Mouse (Mus musculus): ENCODE data around the gene Hoxa10. TPM values are rescaled to one million over a fixed set of nuclear protein-coding genes. Genes with fewer than 3 reads are reported as not detected.
A peak's percentile ranks its signal among the peaks of the same experiment; 100 is the strongest.

Hoxa10 gene
- polyA plus RNA-seq, 1 experiment, result 34.0 TPM

- peak overlapping the region; percentile 98 for H3K27ac ChIP-seq (ENCODE audit: insufficient read depth, low read depth, low read length)
- 0 out of 2 replicates have a peak, but pooled peaks cover 10% of the 10 kb centered on the region for H3K4me1 ChIP-seq (ENCODE audit: control insufficient read depth, insufficient read depth, low read length)
- 36% methylated on average over 9 of the region's 9 CpGs for WGBS
- no peak for TF ChIP-seq CTCF (conservative IDR thresholded peaks at IDR 0.05; ENCODE audit: insufficient read depth, insufficient read length, low read depth, low read length)
- TF ChIP-seq POLR2A (IDR thresholded peaks at IDR 0.05; ENCODE audit: low read depth, low read length), result no peak
- H3K36me3 ChIP-seq (ENCODE audit: control insufficient read depth, insufficient read depth, low read length), result no peaks in the 10 kb centered on the region; the same call in 1 of the 2 replicates
- peak overlapping the region; percentile 91 for H3K4me3 ChIP-seq (ENCODE audit: insufficient read depth, low read depth, low read length)
- H3K27me3 ChIP-seq (replicated peaks; ENCODE audit: control insufficient read depth, insufficient read depth, low read length), result no peaks in the 10 kb centered on the region
- DNase-seq, result peak; percentile 63
These were observed 21.3 kb downstream of the Hoxa10 start for GRCm38 (mm10) chr6:52219234-52219942.

GRCm38 (mm10) chr6:52218643-52219215, 21.9 kb downstream of the Hoxa10 start:
- DNase-seq, result peak; percentile 55
- peak overlapping the region; percentile 98 for H3K27ac ChIP-seq (ENCODE audit: insufficient read depth, low read depth, low read length)
- H3K27me3 ChIP-seq (replicated peaks; ENCODE audit: control insufficient read depth, insufficient read depth, low read length), result no peaks in the 10 kb centered on the region
- 0 out of 2 replicates have a peak, but pooled peaks cover 12% of the 10 kb centered on the region for H3K4me1 ChIP-seq (ENCODE audit: control insufficient read depth, insufficient read depth, low read length)
- TF ChIP-seq CTCF (conservative IDR thresholded peaks at IDR 0.05; ENCODE audit: insufficient read depth, insufficient read length, low read depth, low read length) (no peak), POLR2A (IDR thresholded peaks at IDR 0.05; ENCODE audit: low read depth, low read length) (no peak)
- no peaks in the 10 kb centered on the region for H3K36me3 ChIP-seq (ENCODE audit: control insufficient read depth, insufficient read depth, low read length)
- WGBS, result 40% methylated on average over 14 of the region's 14 CpGs
- H3K4me3 ChIP-seq (ENCODE audit: insufficient read depth, low read depth, low read length), result peak overlapping the region; percentile 85

- Histone ChIP-seq H3K36me3 (ENCODE audit: control insufficient read depth, insufficient read depth, low read length) (no peaks in the 10 kb centered on the region), H3K27me3 (replicated peaks; ENCODE audit: control insufficient read depth, insufficient read depth, low read length) (no peaks in the 10 kb centered on the region), H3K4me1 (ENCODE audit: control insufficient read depth, insufficient read depth, low read length) (0 out of 2 replicates have a peak, but pooled peaks cover 12% of the 10 kb centered on the region), H3K27ac (ENCODE audit: insufficient read depth, low read depth, low read length) (peak overlapping the region; percentile 98), H3K4me3 (ENCODE audit: insufficient read depth, low read depth, low read length) (peak overlapping the region; percentile 85)
- WGBS, result 20% methylated on average over 23 of the region's 23 CpGs
- DNase-seq, result peak; percentile 59
- TF ChIP-seq CTCF (conservative IDR thresholded peaks at IDR 0.05; ENCODE audit: insufficient read depth, insufficient read length, low read depth, low read length) (no peak), POLR2A (IDR thresholded peaks at IDR 0.05; ENCODE audit: low read depth, low read length) (no peak)
These were observed 22.6 kb downstream of the Hoxa10 start for GRCm38 (mm10) chr6:52217895-52218642.

- no peaks in the 10 kb centered on the region for H3K27me3 ChIP-seq (replicated peaks; ENCODE audit: control insufficient read depth, insufficient read depth, low read length)
- WGBS, result 1% methylated on average over 25 of the region's 25 CpGs
- H3K36me3 ChIP-seq (ENCODE audit: control insufficient read depth, insufficient read depth, low read length), result no peaks in the 10 kb centered on the region
- peak overlapping the region; percentile 98 for H3K27ac ChIP-seq (ENCODE audit: insufficient read depth, low read depth, low read length)
- peak overlapping the region; percentile 85 for H3K4me3 ChIP-seq (ENCODE audit: insufficient read depth, low read depth, low read length)
- H3K4me1 ChIP-seq (ENCODE audit: control insufficient read depth, insufficient read depth, low read length), result 0 out of 2 replicates have a peak, but pooled peaks cover 12% of the 10 kb centered on the region
- TF ChIP-seq CTCF (conservative IDR thresholded peaks at IDR 0.05; ENCODE audit: insufficient read depth, insufficient read length, low read depth, low read length), result no peak
- TF ChIP-seq POLR2A (IDR thresholded peaks at IDR 0.05; ENCODE audit: low read depth, low read length), result peak; percentile 80
- DNase-seq, result peak; percentile 96
These were observed 23.2 kb downstream of the Hoxa10 start for GRCm38 (mm10) chr6:52217459-52217768.

DNA sequence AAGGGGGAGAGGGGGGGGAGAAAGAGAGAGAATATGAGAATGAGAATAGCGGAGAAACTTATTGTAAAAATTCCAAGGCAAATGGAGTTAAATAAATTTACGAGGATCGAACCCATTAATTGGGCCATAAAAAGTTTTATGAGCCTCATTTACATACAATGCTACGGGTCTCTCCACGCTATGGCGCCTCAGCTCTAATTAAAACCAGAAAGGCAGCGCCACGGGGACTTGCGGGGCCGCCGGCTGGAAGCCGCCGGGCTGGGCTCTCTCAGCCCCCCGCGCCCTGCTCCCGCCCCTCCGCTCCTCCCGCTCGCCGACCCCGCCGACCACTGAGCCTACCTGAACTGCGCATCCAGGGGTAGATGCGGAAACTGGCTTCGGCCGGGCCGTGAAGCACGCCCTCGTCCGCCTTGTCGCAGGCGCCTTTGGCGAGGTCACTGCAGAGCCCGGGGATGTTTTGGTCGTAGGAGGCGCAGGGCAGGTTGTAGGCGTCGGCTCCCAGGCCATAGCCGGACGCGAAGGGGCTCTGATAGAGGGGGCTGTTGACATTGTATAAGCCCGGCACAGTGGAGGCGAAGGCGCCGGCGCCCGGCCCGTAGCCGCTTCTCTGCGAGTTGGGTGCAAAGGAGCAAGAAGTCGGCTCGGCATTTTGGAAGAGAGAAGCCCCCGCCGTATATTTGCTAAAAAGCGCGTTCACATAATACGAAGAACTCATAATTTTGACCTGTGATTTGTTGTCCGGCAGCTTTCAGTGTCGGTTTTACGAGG, 23.8 kb downstream of the Hoxa10 start:
- H3K4me3 ChIP-seq (ENCODE audit: insufficient read depth, low read depth, low read length), result peak overlapping the region; percentile 85
- H3K36me3 ChIP-seq (ENCODE audit: control insufficient read depth, insufficient read depth, low read length), result no peaks in the 10 kb centered on the region
- peak; percentile 70 for DNase-seq
- H3K4me1 ChIP-seq (ENCODE audit: control insufficient read depth, insufficient read depth, low read length), result 0 out of 2 replicates have a peak, but pooled peaks cover 12% of the 10 kb centered on the region
- peak overlapping the region; percentile 94 for H3K27ac ChIP-seq (ENCODE audit: insufficient read depth, low read depth, low read length)
- no peak for TF ChIP-seq CTCF (conservative IDR thresholded peaks at IDR 0.05; ENCODE audit: insufficient read depth, insufficient read length, low read depth, low read length)
- no peak for TF ChIP-seq POLR2A (IDR thresholded peaks at IDR 0.05; ENCODE audit: low read depth, low read length)
- 1% methylated on average over 60 of the region's 60 CpGs for WGBS
- H3K27me3 ChIP-seq (replicated peaks; ENCODE audit: control insufficient read depth, insufficient read depth, low read length), result no peaks in the 10 kb centered on the region

DNA sequence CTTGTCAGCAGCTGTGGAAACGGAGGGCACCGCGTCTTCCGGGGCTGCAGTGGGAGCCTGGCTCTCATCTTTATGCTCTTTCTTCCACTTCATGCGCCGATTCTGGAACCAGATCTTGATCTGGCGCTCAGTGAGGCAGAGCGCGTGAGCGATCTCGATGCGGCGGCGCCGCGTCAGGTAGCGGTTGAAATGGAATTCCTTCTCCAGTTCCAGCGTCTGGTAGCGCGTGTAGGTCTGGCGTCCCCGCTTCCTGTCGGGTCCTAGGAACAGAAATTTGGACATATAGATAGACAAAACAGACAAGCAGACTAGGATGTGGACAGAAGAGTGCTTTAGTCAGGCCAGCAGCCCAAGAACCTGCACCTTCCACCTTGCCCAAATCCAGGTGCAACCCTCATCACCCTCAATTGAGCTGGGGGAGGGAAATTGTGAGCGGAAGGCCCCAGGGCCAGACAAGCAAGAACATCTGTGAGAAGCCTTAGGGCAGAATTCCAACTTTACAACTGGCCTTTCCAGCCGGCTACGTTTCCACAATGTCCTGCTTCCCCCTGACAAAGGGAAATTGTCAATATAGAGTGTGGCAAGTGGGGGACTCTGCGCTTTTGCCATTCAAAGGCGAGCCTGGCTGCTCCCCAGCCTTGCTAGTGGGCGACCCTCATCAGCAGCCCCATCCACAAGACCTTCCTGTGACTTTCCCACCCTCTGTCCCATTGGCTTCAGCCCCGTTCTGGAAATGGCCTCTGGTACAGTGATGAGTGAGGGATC, 24.7 kb downstream of the Hoxa10 start:
- TF ChIP-seq CTCF (conservative IDR thresholded peaks at IDR 0.05; ENCODE audit: insufficient read depth, insufficient read length, low read depth, low read length) (no peak), POLR2A (IDR thresholded peaks at IDR 0.05; ENCODE audit: low read depth, low read length) (no peak)
- H3K27me3 ChIP-seq (replicated peaks; ENCODE audit: control insufficient read depth, insufficient read depth, low read length), result no peaks in the 10 kb centered on the region
- 16% methylated on average over 30 of the region's 30 CpGs for WGBS
- peak overlapping the region; percentile 94 for H3K27ac ChIP-seq (ENCODE audit: insufficient read depth, low read depth, low read length)
- peak overlapping the region; percentile 55 for H3K4me3 ChIP-seq (ENCODE audit: insufficient read depth, low read depth, low read length)
- H3K36me3 ChIP-seq (ENCODE audit: control insufficient read depth, insufficient read depth, low read length), result no peaks in the 10 kb centered on the region
- 0 out of 2 replicates have a peak, but pooled peaks cover 12% of the 10 kb centered on the region for H3K4me1 ChIP-seq (ENCODE audit: control insufficient read depth, insufficient read depth, low read length)
- DNase-seq, result peak; percentile 64
